ENCODE assay signal across 21 mouse cellular contexts in genomic region chr6:55351712-55352111, GRCm38 (mm10). TPM values are rescaled to one million over a fixed set of nuclear protein-coding genes. Genes with fewer than 3 reads are reported as not detected.
A peak's percentile ranks its signal among the peaks of the same experiment; 100 is the strongest.
DNase-seq lines count a peak whose midpoint lies in the region; ATAC-seq and TF ChIP-seq lines count a peak whose summit lies in the region.
"Had no signal": no experiment of that assay in that cellular context is flagged by ENCODE, and none has a peak within 500 bp of the region (broad histone marks: within the 10 kb centered on the region; RNA-seq: fewer than 3 reads in every experiment).

No protein-coding gene starts in this region.

- no peaks in the 10 kb centered on the region for H3K9me3 ChIP-seq in kidney, embryonic 14.5 days (ENCODE audit: control insufficient read depth, low read length)
- no peaks in the 10 kb centered on the region for H3K9me3 ChIP-seq in kidney, postnatal 0 days (replicated peaks; ENCODE audit: low read length)
- no peaks in the 10 kb centered on the region for H3K9me3 ChIP-seq in kidney, embryonic 15.5 days (replicated peaks)
- H3K9me3 ChIP-seq: forebrain, embryonic 13.5 days had no signal

- CTCF ChIA-PET in Patski (lab: Charles Lee), result no interaction called here

- no peaks in the 10 kb centered on the region for H3K27me3 ChIP-seq in kidney, embryonic 14.5 days (ENCODE audit: control insufficient read depth, insufficient read depth, low read length)
- no peaks in the 10 kb centered on the region for H3K27me3 ChIP-seq in kidney, postnatal 0 days (ENCODE audit: insufficient read depth, low read length)
- no peaks in the 10 kb centered on the region for H3K27me3 ChIP-seq in kidney, embryonic 15.5 days
- H3K27me3 ChIP-seq in Patski, result no peaks in the 10 kb centered on the region
- H3K27me3 ChIP-seq: embryonic facial prominence, embryonic 12.5 days; forebrain, embryonic 13.5 days; hindbrain, embryonic 12.5 days had no signal

- no peaks in the 10 kb centered on the region for H3K4me1 ChIP-seq in kidney, embryonic 14.5 days (ENCODE audit: control insufficient read depth, insufficient read depth, low read length)
- H3K4me1 ChIP-seq in kidney, postnatal 0 days (replicated peaks; ENCODE audit: insufficient read depth, low read length), result no peaks in the 10 kb centered on the region
- H3K4me1 ChIP-seq in kidney, embryonic 15.5 days, result no peaks in the 10 kb centered on the region; the same call in 1 of the 2 replicates
- H3K4me1 ChIP-seq: embryonic facial prominence, embryonic 12.5 days; forebrain, embryonic 13.5 days; hindbrain, embryonic 12.5 days had no signal

- DNase-seq in kidney, adult 11 months, result peak; percentile 71
- no peak for DNase-seq in kidney, postnatal 0 days (ENCODE audit: low spot score)
- DNase-seq in Patski (ENCODE audit: low read depth, low spot score), result peak; percentile 73
- peak; percentile 44 to 47 for DNase-seq in kidney, postnatal 36 days
- no peak for DNase-seq in embryo, embryonic 9.5 days (ENCODE audit: extremely low spot score)
- DNase-seq: adrenal gland, adult 8-10 months; adrenal gland, postnatal 36 days; cerebellum, adult 2 months; cerebellum, postnatal 10 days; embryo, embryonic 11 days; forebrain, postnatal 0 days; gastrocnemius, postnatal 14 days; heart, postnatal 4 days had no signal

- no peak overlapping the region for H3K4me3 ChIP-seq in kidney, embryonic 14.5 days (ENCODE audit: low read length)
- no peak overlapping the region for H3K4me3 ChIP-seq in kidney, postnatal 0 days (replicated peaks; ENCODE audit: low read depth, low read length)
- H3K4me3 ChIP-seq in kidney, embryonic 15.5 days (replicated peaks), result no peak overlapping the region
- H3K4me3 ChIP-seq: embryonic facial prominence, embryonic 12.5 days; forebrain, embryonic 13.5 days; heart, embryonic 13.5 days; hindbrain, embryonic 12.5 days had no signal

- no peak overlapping the region for H3K4me2 ChIP-seq in kidney, embryonic 14.5 days (replicated peaks; ENCODE audit: low read depth, low read length)
- no peak overlapping the region for H3K4me2 ChIP-seq in kidney, postnatal 0 days (ENCODE audit: low read length)
- H3K4me2 ChIP-seq in kidney, embryonic 15.5 days, result no peak overlapping the region
- H3K4me2 ChIP-seq: embryonic facial prominence, embryonic 12.5 days; forebrain, embryonic 13.5 days; heart, embryonic 13.5 days; hindbrain, embryonic 12.5 days had no signal

- 62% methylated on average over 7 of the region's 7 CpGs for WGBS in kidney, embryonic 14.5 days
- WGBS in kidney, postnatal 0 days, result 45% methylated on average over 7 of the region's 7 CpGs
- WGBS in kidney, embryonic 15.5 days, result 59% methylated on average over 7 of the region's 7 CpGs

- H3K36me3 ChIP-seq in kidney, embryonic 14.5 days (ENCODE audit: control insufficient read depth, insufficient read depth, low read length), result no peaks in the 10 kb centered on the region
- H3K36me3 ChIP-seq in kidney, postnatal 0 days (ENCODE audit: insufficient read depth, low read length), result no peaks in the 10 kb centered on the region
- H3K36me3 ChIP-seq in kidney, embryonic 15.5 days, result no peaks in the 10 kb centered on the region
- H3K36me3 ChIP-seq: embryonic facial prominence, embryonic 12.5 days; heart, embryonic 13.5 days; hindbrain, embryonic 12.5 days had no signal

- H3K9ac ChIP-seq in kidney, embryonic 14.5 days (ENCODE audit: low read depth, low read length), result no peak overlapping the region
- no peak overlapping the region for H3K9ac ChIP-seq in kidney, postnatal 0 days (ENCODE audit: low read depth, low read length)
- H3K9ac ChIP-seq in kidney, embryonic 15.5 days, result no peak overlapping the region
- H3K9ac ChIP-seq: embryonic facial prominence, embryonic 12.5 days; forebrain, embryonic 13.5 days; forebrain, postnatal 0 days; heart, embryonic 13.5 days; hindbrain, embryonic 12.5 days had no signal

- no peak for TF ChIP-seq CTCF in kidney, postnatal 0 days (IDR thresholded peaks at IDR 0.05; ENCODE audit: low read depth)
- no peak for TF ChIP-seq CTCF in Patski (IDR thresholded peaks at IDR 0.05)

- in situ Hi-C loops in Patski (cut with MboI; ENCODE audit: low pct_unique_long_range_greater_than_20kb), result no loop called here

- H3K27ac ChIP-seq in kidney, embryonic 14.5 days (ENCODE audit: low read depth, low read length), result no peak overlapping the region
- H3K27ac ChIP-seq in kidney, postnatal 0 days, result no peak overlapping the region
- no peak overlapping the region for H3K27ac ChIP-seq in kidney, embryonic 15.5 days
- H3K27ac ChIP-seq: embryonic facial prominence, embryonic 12.5 days; forebrain, embryonic 13.5 days; heart, embryonic 13.5 days; hindbrain, embryonic 12.5 days had no signal

- POLR2A ChIA-PET in Patski (lab: Charles Lee), result interaction anchor here (0.8 kb wide), 2 partner anchors 24 to 127 kb away, joined by 3 read pairs; no protein-coding TSS in a partner anchor

- no peak for ATAC-seq in kidney, embryonic 14.5 days (ENCODE audit: low FRiP score, low TSS enrichment)
- ATAC-seq in kidney, postnatal 0 days (replicated peaks; ENCODE audit: low FRiP score, low read depth), result peak; percentile 23; the same call in 1 of the 2 replicates
- ATAC-seq in kidney, embryonic 15.5 days (replicated peaks; ENCODE audit: low FRiP score), result no peak
- ATAC-seq in Patski, result peak; percentile 74
- ATAC-seq: forebrain, embryonic 13.5 days; forebrain, postnatal 0 days; hindbrain, embryonic 16.5 days had no signal

RNA-seq across cellular contexts. Expression of gene Aqp1, which starts 15.5 kb away (rescaled TPM):
- 2.8 and 5.5 TPM in 2 replicates for polyA plus RNA-seq in kidney, embryonic 14.5 days (2014; fragmentation: Nextera tagmentation; extraction: Ambion mirVana)
- polyA plus RNA-seq in kidney, postnatal 0 days (2015; fragmentation: Nextera tagmentation; extraction: Ambion mirVana), result 140 and 148 TPM in 2 replicates
- polyA plus RNA-seq in kidney, embryonic 15.5 days (2015; fragmentation: Nextera tagmentation; extraction: Ambion mirVana), result 29.9 and 38.4 TPM in 2 replicates
- polyA plus RNA-seq in Patski (2021), result 259 TPM

RNA-seq across cellular contexts. Expression of gene Ghrhr, which starts 24.4 kb away (rescaled TPM):
- not detected in 2 replicates for polyA plus RNA-seq in kidney, embryonic 14.5 days (2014; fragmentation: Nextera tagmentation; extraction: Ambion mirVana)
- polyA plus RNA-seq in kidney, postnatal 0 days (2015; fragmentation: Nextera tagmentation; extraction: Ambion mirVana), result 0.17 and 0.59 TPM in 2 replicates
- 0.05 TPM in 1 of 2 replicates, not detected in the other for polyA plus RNA-seq in kidney, embryonic 15.5 days (2015; fragmentation: Nextera tagmentation; extraction: Ambion mirVana)
- polyA plus RNA-seq in Patski (2021), result 0.33 TPM
- polyA plus RNA-seq: cerebellum, adult 2 months; embryonic facial prominence, embryonic 12.5 days; forebrain, embryonic 13.5 days; forebrain, postnatal 0 days; heart, embryonic 13.5 days; heart, postnatal 0 days; hindbrain, embryonic 12.5 days; hindbrain, embryonic 16.5 days had no signal

Comparison
In these comparisons a context has a peak if more than half of its experiments do, and no peak if none do; other contexts are left out.
1. DNase-seq: peak in kidney, adult 11 months (single experiment), Patski (single experiment) and kidney, postnatal 36 days (2 of 2); none in kidney, postnatal 0 days (single experiment) and embryo, embryonic 9.5 days (single experiment).
2. ATAC-seq: peak in kidney, postnatal 0 days (single experiment) and Patski (single experiment); none in kidney, embryonic 14.5 days (single experiment) and kidney, embryonic 15.5 days (single experiment).